Mouse (Mus musculus) neural tube, embryonic 15.5 days (tissue): Measurements from ENCODE around the gene BC107364. TPM values are rescaled to one million over a fixed set of nuclear protein-coding genes. Genes with fewer than 3 reads are reported as not detected.
"Not testable (repeated sequence)": the region's sequence is repeated elsewhere in the genome, so short reads cannot be mapped to it uniquely, and the experiment has no call there.

Experiments
- ATAC-seq: fragments of 200-750 bp; cut with Nextera tagmentation; 2 replicates; pipeline ENCODE4 v1.8.0; 2017; ENCODE audit warnings: mild to moderate bottlenecking, moderate TSS enrichment, moderate library complexity; ENCODE audit not compliant: low FRiP score
- H3K27ac ChIP-seq: fragments of 300-500 bp; sonication (generic); replicated peaks from 2 replicates; pipeline ENCODE4 v1.5.1; 2015; ENCODE audit warnings: mild to moderate bottlenecking, inconsistent platforms
- H3K27me3 ChIP-seq: fragments of 300-500 bp; sonication (generic); replicated peaks from 2 replicates; pipeline ENCODE4 v1.6.1; 2015; ENCODE audit warnings: inconsistent platforms
- H3K36me3 ChIP-seq: fragments of 300-500 bp; sonication (generic); 2 replicates; pipeline ENCODE4 v1.6.1; 2015; ENCODE audit warnings: inconsistent platforms
- H3K4me1 ChIP-seq: fragments of 300-500 bp; sonication (generic); 2 replicates; pipeline ENCODE4 v1.6.1; 2015; ENCODE audit warnings: inconsistent platforms
- H3K4me2 ChIP-seq: fragments of 300-500 bp; sonication (generic); 2 replicates; pipeline ENCODE4 v1.6.1; 2015; ENCODE audit warnings: inconsistent platforms, mild to moderate bottlenecking, moderate library complexity
- H3K4me3 ChIP-seq: fragments of 300-500 bp; sonication (generic); replicated peaks from 2 replicates; pipeline ENCODE4 v1.5.1; 2015; ENCODE audit warnings: mild to moderate bottlenecking, inconsistent platforms
- H3K9ac ChIP-seq: fragments of 300-500 bp; sonication (generic); replicated peaks from 2 replicates; pipeline ENCODE4 v1.6.1; 2015; ENCODE audit warnings: mild to moderate bottlenecking, inconsistent platforms
- H3K9me3 ChIP-seq: fragments of 300-500 bp; sonication (generic); replicated peaks from 2 replicates; pipeline ENCODE4 v1.6.1; 2016; ENCODE audit warnings: inconsistent platforms
- WGBS: fragments of 180-500 bp; shearing (Covaris S2); methylation state at CpG from one replicate; pipeline ENCODE4 v1.1.7; 2015; ENCODE audit warnings: mixed read lengths; 5-methylcytosine and 5-hydroxymethylcytosine counted together
- polyA plus RNA-seq: library from polyadenylated mRNA; unstranded; fragments of >200 nt; fragmentation: Nextera tagmentation; extraction: Ambion mirVana; gene quantifications from 2 replicates; pipeline ENCODE4 v1.2.1, GENCODE M21; 2015

The BC107364 gene
- polyA plus RNA-seq, 1 experiment from 2014 or later, result not detected

DNA sequence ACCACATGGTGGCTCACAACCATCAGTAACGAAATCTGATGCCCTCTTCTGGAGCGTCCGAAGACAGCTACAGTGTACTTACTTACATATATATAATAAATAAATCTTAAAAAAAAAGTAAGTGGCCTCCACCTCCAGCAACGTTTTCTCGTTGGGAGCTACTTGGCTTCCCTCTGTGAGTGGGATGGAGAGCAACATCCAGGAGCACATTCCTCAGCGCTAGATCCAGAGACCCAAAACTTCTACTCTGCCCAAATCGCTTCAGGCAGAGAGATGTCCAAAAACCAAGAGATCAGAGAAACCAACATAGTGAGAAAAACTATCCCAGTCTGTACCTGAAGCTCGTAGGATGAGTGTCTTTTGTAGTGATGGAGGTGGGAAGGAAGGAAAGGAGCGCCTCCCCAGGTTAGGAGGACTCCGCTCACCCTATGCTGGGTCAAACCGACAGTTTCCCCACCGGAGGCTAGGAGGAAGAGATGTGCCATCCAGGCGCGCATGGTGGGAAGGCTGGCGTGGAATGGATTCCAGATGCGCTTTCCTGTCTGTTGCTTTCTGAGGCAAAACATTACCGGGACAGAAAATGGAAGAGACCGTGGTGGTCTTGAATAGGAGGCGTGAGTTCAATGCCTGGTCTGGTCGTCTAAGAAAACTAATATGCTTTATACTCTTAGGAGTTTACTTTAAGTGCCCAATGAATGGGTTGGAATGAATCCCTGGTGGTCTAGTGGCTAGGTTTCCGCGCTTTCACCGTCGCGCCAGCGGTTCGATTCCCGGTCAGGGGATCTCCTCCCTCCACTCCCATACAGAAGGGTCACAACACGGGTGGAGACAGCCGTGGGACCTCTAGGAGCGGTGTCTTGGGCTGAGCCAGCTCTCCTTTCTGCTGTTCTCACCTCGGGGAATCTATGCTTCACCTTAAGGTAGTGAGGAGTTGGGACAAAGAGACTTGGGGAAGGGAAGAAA is 46.3 kb downstream of the BC107364 start:
- no peak overlapping the region for H3K9ac ChIP-seq
- peaks cover 83% of the 10 kb centered on the region for H3K27me3 ChIP-seq
- H3K36me3 ChIP-seq, result no peaks in the 10 kb centered on the region
- ATAC-seq, result no peak
- no peak overlapping the region for H3K27ac ChIP-seq
- no peaks in the 10 kb centered on the region for H3K9me3 ChIP-seq
- H3K4me2 ChIP-seq, result no peak overlapping the region
- H3K4me1 ChIP-seq, result peaks cover 12% of the 10 kb centered on the region
- 62% methylated on average over 32 of the region's 32 CpGs for WGBS
- H3K4me3 ChIP-seq, result no peak overlapping the region

DNA sequence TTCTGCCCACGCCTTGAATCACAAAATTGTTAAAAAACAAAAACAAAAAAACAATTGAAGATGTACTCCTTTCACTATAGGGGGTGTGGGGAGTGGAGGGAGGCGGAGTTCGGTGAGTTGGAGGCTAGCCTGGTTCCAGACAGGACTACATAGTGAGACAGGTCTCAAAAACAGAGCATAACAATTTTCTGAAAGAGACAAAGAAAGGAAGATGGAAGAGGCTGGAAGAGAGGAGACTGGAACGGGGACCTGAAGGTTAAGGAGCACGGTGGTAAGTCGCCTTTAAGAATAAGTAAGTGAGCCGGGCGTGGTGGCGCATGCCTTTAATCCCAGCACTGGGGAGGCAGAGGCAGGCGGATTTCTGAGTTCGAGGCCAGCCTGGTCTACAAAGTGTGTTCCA is 47.1 kb downstream of the BC107364 start:
- H3K4me1 ChIP-seq, result peaks cover 12% of the 10 kb centered on the region
- no peak overlapping the region for H3K9ac ChIP-seq
- WGBS, result 28% methylated on average over 11 of the region's 11 CpGs
- peaks cover 83% of the 10 kb centered on the region for H3K27me3 ChIP-seq
- H3K9me3 ChIP-seq, result no peaks in the 10 kb centered on the region
- no peak overlapping the region for H3K4me2 ChIP-seq
- no peak overlapping the region for H3K27ac ChIP-seq
- ATAC-seq, result no peak
- H3K36me3 ChIP-seq, result no peaks in the 10 kb centered on the region
- no peak overlapping the region for H3K4me3 ChIP-seq

DNA sequence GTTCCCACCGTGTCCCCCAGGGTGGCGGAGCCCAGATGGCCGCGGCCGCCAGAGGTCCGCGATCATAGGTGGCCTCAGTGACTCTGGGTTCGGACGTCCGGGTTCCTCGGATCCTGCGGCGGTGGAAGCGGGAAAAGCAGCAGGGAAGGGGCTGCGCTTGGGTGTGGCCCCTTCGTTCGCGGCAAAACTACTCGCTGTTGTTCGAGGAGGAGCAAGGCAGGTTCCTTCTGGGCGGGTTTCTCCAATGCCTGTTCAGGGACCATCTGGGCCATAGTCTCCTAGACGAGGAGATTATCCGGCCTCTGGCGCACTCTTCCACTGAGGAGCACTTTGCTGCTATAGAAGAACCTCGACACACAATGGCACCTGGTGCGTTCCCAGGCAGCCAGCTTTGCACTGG is 47.7 kb downstream of the BC107364 start:
- no peak overlapping the region for H3K9ac ChIP-seq
- H3K27ac ChIP-seq, result no peak overlapping the region
- peaks cover 8% of the 10 kb centered on the region for H3K4me1 ChIP-seq
- no peak for ATAC-seq
- H3K4me2 ChIP-seq, result peak overlapping the region; percentile 25; the same call in 1 of the 2 replicates
- no peak overlapping the region for H3K4me3 ChIP-seq
- WGBS, result 2% methylated on average over 26 of the region's 26 CpGs
- peaks cover 83% of the 10 kb centered on the region for H3K27me3 ChIP-seq
- no peaks in the 10 kb centered on the region for H3K36me3 ChIP-seq
- no peaks in the 10 kb centered on the region for H3K9me3 ChIP-seq

GRCm38 (mm10) chr3:96403016-96403415 is 49.1 kb downstream of the BC107364 start:
- ATAC-seq, result no peak
- H3K36me3 ChIP-seq, result no peaks in the 10 kb centered on the region
- H3K4me2 ChIP-seq, result no peak overlapping the region
- peaks cover 84% of the 10 kb centered on the region for H3K27me3 ChIP-seq
- peaks cover 8% of the 10 kb centered on the region for H3K4me1 ChIP-seq
- no peaks in the 10 kb centered on the region for H3K9me3 ChIP-seq
- H3K9ac ChIP-seq, result no peak overlapping the region
- no peak overlapping the region for H3K4me3 ChIP-seq
- WGBS, result 23% methylated on average over 1 of the region's 1 CpGs
- no peak overlapping the region for H3K27ac ChIP-seq

DNA sequence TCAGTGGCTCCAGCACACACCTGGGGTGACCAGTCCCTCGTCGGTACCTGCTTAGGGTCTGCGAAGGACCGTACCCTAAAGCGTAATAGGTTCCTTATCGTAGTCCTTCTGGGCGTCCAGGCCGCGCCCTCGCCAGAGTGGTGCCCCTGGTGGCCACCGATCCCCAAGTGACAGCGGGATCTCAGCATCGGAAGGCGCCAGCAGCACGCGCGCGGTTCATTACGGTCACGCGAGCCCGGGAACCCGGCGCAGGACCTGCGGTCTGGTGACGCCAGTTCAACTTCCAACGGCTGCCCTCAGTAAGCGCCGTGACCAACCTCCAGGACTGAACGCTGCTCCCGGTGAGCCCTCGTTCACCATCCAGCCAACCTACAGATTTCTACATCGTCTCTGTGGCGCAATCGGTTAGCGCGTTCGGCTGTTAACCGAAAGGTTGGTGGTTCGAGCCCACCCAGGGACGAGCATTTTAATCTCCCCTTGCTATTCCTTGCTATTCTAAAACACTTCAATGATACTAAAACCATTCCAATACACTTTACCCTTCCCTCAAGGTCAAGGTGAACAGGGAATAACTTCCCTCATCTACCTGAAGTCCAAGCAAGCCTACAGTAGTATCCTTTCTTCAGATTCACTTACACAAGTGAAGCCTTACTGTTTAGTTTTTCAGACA is 50.1 kb downstream of the BC107364 start:
- Histone ChIP-seq H3K9ac (no peak overlapping the region), H3K4me2 (peak overlapping the region; percentile 47), H3K9me3 (no peaks in the 10 kb centered on the region), H3K27ac (no peak overlapping the region), H3K4me1 (peaks cover 8% of the 10 kb centered on the region), H3K4me3 (peak overlapping the region; percentile 33), H3K36me3 (no peaks in the 10 kb centered on the region), H3K27me3 (peaks cover 91% of the 10 kb centered on the region)
- WGBS, result under 1% methylated on average over 41 of the region's 41 CpGs
- ATAC-seq, result no peak

DNA sequence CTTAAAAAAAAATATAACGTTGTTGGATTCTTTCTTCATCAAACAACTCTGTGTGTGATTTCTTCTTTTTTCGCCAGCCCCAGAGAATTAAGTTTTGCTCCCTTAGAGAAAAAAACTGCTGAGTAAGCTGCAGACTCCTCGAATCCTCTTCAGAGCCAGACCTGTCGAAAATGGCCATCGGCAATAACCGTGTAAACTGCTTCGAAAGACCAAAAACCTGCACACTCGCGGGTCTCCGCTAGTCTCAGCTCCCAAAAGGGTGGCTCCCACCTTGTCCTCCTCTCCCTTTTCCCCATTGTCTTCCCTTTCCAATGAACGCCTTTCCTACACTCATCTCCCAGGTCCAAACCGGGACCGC is 50.7 kb downstream of the BC107364 start:
- Histone ChIP-seq H3K36me3 (no peaks in the 10 kb centered on the region), H3K9ac (no peak overlapping the region), H3K4me2 (peak overlapping the region; percentile 47), H3K9me3 (no peaks in the 10 kb centered on the region), H3K4me3 (peak overlapping the region; percentile 33), H3K27ac (no peak overlapping the region), H3K4me1 (peaks cover 8% of the 10 kb centered on the region), H3K27me3 (peaks cover 93% of the 10 kb centered on the region)
- no peak for ATAC-seq
- WGBS, result 3% methylated on average over 13 of the region's 13 CpGs

DNA sequence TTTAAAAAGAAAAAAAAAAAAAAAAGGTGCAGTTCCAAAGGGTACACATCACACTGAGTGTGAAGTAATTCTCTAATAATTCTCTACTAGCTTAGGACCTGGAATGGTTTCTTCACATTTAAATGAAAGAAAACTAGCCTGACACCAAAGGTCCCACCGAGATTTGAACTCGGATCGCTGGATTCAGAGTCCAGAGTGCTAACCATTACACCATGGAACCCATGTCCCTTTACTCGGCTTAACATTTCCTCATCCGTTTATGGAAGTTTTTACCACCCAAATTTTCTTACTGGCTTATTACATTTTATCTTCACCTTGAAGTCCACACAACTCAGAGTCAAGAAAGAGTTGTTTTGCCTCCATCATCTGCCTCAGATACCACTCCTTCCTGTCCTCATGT is 53.2 kb downstream of the BC107364 start:
- H3K9ac ChIP-seq, result no peak overlapping the region
- H3K4me2 ChIP-seq, result no peak overlapping the region
- H3K4me1 ChIP-seq, result peaks cover 4% of the 10 kb centered on the region
- no peaks in the 10 kb centered on the region for H3K9me3 ChIP-seq
- ATAC-seq, result no peak
- H3K27ac ChIP-seq, result no peak overlapping the region
- H3K27me3 ChIP-seq, result peaks cover 94% of the 10 kb centered on the region
- H3K36me3 ChIP-seq, result no peaks in the 10 kb centered on the region
- no peak overlapping the region for H3K4me3 ChIP-seq
- WGBS, result 2% methylated on average over 5 of the region's 5 CpGs

GRCm38 (mm10) chr3:96396857-96397256 is 55.2 kb downstream of the BC107364 start:
- H3K4me1 ChIP-seq, result peaks cover 2% of the 10 kb centered on the region
- ATAC-seq, result no peak
- H3K9ac ChIP-seq, result no peak overlapping the region
- 90% methylated on average over 7 of the region's 7 CpGs for WGBS
- no peak overlapping the region for H3K27ac ChIP-seq
- H3K4me3 ChIP-seq, result no peak overlapping the region
- H3K9me3 ChIP-seq, result no peaks in the 10 kb centered on the region
- peaks cover 84% of the 10 kb centered on the region for H3K27me3 ChIP-seq
- H3K4me2 ChIP-seq, result no peak overlapping the region
- H3K36me3 ChIP-seq, result no peaks in the 10 kb centered on the region

DNA sequence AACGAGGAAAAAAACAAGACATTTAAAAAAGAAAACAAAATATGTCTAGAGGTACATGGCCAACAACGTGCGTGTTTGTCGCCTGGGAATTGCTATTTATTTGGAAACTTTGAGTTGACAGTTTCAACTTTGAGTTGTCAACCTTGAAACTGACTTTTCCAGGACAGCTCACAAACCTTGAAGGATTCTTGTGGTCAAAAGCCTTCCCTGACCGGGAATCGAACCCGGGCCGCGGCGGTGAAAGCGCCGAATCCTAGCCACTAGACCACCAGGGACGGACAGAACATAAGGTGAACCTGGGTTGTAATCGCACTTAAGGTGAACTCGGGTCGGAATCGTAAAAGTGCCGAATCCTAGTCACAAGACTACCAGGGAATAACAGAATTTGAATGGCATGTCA is 64.9 kb downstream of the BC107364 start:
- H3K27me3 ChIP-seq, result peaks cover 23% of the 10 kb centered on the region
- not testable (repeated sequence) for H3K4me3 ChIP-seq, H3K4me2 ChIP-seq, H3K36me3 ChIP-seq, H3K9ac ChIP-seq, ATAC-seq, H3K27ac ChIP-seq, H3K4me1 ChIP-seq, H3K9me3 ChIP-seq
- WGBS, result no CpG with 5 or more reads among the region's 18 CpGs

Other genes with a start within 250 kb of the BC107364 start
- gene Bola1, start 232.6 kb downstream of the BC107364 start, polyA plus RNA-seq, result 53.9 and 58.6 TPM in 2 replicates
- gene Hist2h2ab, start 232.4 kb downstream of the BC107364 start, polyA plus RNA-seq, result 0.47 TPM in 1 of 2 replicates, not detected in the other
- 0.72 and 3.5 TPM in 2 replicates for gene Hist2h2ac, start 231.4 kb downstream of the BC107364 start, polyA plus RNA-seq
- 4.0 and 4.6 TPM in 2 replicates for gene Hist2h2be, start 231.2 kb downstream of the BC107364 start, polyA plus RNA-seq
- gene Hist2h3c2, start 213.2 kb downstream of the BC107364 start, polyA plus RNA-seq, result 1.3 and 2.5 TPM in 2 replicates
- 32.3 and 35.5 TPM in 2 replicates for gene Hist2h2aa2, start 212.0 kb downstream of the BC107364 start, polyA plus RNA-seq
- 9.8 and 14.3 TPM in 2 replicates for gene Hist2h2aa1, start 206.8 kb downstream of the BC107364 start, polyA plus RNA-seq
- 0.14 and 0.65 TPM in 2 replicates for gene Hist2h3c1, start 205.6 kb downstream of the BC107364 start, polyA plus RNA-seq
- gene Hist2h4, start 189.0 kb downstream of the BC107364 start, polyA plus RNA-seq, result 4.9 and 5.1 TPM in 2 replicates
- 9.4 and 16.0 TPM in 2 replicates for gene Hist2h3b, start 183.7 kb downstream of the BC107364 start, polyA plus RNA-seq
- gene Hist2h2bb, start 182.6 kb downstream of the BC107364 start, polyA plus RNA-seq, result 0.61 and 3.0 TPM in 2 replicates
- gene Fcgr1, start 158.3 kb downstream of the BC107364 start, polyA plus RNA-seq, result 1.8 and 3.5 TPM in 2 replicates
- gene Hfe2, start 72.9 kb upstream of the BC107364 start, polyA plus RNA-seq, result 2.4 and 3.0 TPM in 2 replicates
- gene Txnip, start 105.7 kb upstream of the BC107364 start, polyA plus RNA-seq, result 52.5 and 72.5 TPM in 2 replicates
- 1.8 TPM in 2 replicates for gene Gm16253, start 124.7 kb upstream of the BC107364 start, polyA plus RNA-seq
- gene Polr3gl, start 141.9 kb upstream of the BC107364 start, polyA plus RNA-seq, result 35.2 and 35.8 TPM in 2 replicates
- 18.6 and 21.0 TPM in 2 replicates for gene Ankrd34a, start 144.3 kb upstream of the BC107364 start, polyA plus RNA-seq
- 5.6 and 6.3 TPM in 2 replicates for gene Lix1l, start 148.8 kb upstream of the BC107364 start, polyA plus RNA-seq
- gene Rbm8a, start 177.6 kb upstream of the BC107364 start, polyA plus RNA-seq, result 108 and 109 TPM in 2 replicates
- gene Pex11b, start 183.1 kb upstream of the BC107364 start, polyA plus RNA-seq, result 58.8 and 64.9 TPM in 2 replicates
- 0.06 and 0.20 TPM in 2 replicates for gene Gm42957, start 183.2 kb upstream of the BC107364 start, polyA plus RNA-seq
- 1.3 and 1.4 TPM in 2 replicates for gene Itga10, start 193.3 kb upstream of the BC107364 start, polyA plus RNA-seq
- 2.3 and 2.4 TPM in 2 replicates for gene Ankrd35, start 217.8 kb upstream of the BC107364 start, polyA plus RNA-seq
- gene Pias3, start 244.1 kb upstream of the BC107364 start, polyA plus RNA-seq, result 36.2 and 39.4 TPM in 2 replicates